Mouse (Mus musculus) lung, postnatal 4 days (tissue): ENCODE results near the gene Bach1.

Experiments used
- DNase-seq, 2 experiments: peaks; one replicate each; pipeline ENCODE4 v3.0.0; 2021

Bach1 gene

GRCm38 (mm10) chr16:87745192-87745945 lies 46.6 kb downstream of the Bach1 start:
- peak in 1 of 2 experiments; percentile 3 for DNase-seq

DNA sequence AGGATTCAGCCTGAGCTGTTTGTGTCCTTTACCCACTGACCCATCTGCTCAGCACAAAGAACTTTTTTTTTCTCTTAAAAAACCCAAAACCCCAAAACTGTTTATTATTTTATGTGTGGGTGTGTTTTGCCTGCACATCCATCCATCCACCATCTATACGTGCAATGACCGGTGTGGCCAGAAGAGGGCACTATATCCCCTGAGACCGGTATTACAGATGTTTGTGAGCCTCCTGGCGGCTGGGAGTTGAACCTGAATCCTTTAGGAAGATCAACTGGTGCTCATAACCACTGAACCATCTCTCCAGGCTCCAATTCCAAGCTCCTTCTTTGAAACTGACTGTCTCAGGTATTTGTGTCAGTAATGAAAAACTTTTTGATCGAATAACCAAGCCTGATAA lies 48.0 kb downstream of the Bach1 start:
- DNase-seq = peak; percentile 74 to 85

DNA sequence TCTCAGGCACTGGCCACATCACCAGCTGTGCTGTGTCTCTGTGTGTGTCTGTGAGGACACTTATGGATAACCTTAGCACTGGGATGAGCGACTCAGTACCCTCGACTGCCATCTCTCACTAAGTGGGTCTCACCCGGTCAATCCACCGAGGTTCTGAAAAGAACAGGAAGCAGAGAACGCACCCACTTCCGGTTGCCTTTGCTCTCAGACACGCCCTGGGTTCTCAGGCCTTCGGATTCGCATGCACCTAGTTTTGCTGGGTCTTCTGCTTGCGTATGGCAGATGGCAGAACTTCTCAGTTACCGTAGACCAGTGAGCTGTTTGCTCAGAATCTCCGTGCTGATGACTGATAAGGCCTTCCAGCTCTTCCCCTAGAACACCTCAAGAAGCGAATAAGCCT lies 52.5 kb downstream of the Bach1 start:
- DNase-seq = no peak

DNA sequence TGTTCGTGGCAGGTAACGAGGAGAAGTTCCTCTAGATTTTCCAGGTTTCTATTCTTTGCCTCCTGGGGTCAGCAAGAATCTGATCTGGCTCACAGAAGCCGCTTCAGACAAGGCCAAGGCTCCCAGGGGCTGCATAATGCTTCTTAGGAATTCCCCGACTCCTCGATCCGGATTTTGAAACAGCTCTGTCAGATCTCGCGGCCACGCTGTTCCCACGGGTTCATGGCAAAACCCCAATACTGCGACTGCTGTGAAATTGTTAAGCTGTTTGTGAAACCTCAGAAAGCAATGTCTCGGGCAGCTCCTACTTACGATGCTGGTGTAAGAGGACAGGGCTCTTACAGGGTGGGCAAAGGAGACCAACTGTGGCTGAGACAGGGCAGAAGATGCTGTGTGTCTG lies 53.7 kb downstream of the Bach1 start:
- peak in 1 of 2 experiments; percentile 34 for DNase-seq

DNA sequence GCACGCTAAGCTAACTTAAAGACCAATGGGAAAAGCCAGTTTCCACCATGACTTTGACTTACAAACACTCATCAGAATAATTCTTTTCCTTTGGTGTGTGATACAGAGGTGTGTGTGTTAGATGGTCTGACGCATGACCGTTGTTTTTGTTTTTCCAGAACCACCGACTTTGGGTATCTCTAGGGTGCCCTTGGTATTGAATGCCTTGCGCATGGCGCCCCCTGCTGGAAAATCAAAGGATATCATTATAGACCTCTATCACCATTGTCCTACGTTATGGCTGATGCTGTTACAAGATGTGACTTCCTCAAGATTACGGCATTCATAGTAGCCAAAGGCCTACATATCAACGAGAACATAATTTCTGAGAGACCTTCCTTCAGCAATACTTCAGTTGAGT lies 56.1 kb downstream of the Bach1 start:
- DNase-seq = peak; percentile 29 to 66

DNA sequence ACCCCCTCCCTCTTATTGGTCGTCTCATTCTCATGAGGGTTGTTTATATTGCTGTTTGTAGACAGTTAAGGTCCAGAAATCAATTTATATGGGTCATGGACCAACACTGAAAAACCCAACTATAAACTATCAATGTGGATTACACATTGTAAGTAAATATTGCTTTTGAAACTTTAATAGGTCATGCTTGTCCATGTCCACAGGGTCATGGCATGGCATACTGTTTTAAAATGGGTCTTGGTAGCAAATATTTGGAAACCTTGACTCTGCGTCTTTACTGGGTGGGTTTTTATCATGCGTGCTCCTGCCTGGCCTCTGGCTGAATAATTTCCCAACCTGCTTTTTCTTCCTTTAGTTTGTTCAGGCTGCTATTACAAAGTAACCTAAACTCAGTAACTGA lies 57.2 kb downstream of the Bach1 start:
- DNase-seq = no peak

DNA sequence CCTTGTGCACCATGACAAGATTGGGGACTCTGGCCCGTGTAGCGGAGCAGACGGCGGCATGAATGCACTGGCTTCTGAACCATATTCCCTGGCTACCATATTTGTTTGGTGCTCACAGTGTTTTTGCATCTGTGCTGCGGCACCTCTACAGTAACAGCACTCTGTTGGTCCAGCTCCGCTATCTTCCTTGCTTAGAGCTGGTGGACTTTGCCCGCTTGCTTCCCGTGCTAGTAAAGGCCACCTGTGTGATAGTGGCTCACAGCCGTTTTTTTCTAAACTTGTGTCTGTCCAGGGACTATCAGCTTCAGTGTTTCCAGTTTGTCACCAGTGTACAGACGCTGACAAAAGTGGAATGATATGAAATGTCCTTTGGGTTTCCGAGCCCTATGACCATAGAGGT lies 59.3 kb downstream of the Bach1 start:
- DNase-seq = no peak

DNA sequence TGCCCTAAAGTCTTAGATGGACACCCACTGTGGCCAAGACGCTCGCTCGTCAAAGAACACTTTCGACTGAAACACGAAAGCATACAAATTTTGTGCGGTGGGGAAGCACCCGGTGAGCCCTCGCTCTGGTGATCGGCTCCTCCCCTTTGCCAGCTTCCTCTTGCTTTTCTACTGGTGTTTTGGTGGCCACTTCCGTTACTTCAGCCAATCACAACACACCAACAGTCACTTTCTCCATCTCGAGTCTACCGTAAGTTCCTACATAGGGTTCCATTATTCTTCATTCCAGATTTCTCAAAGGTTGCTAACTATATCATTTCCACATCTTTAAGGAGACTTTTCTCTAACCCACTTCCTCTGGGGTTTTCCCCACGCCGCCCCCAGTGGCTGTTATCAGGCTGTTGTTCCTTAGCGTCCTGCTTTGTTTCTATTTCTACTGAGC lies 65.9 kb downstream of the Bach1 start:
- no peak for DNase-seq

GRCm38 (mm10) chr16:87765984-87766383 lies 67.2 kb downstream of the Bach1 start:
- no peak for DNase-seq

DNA sequence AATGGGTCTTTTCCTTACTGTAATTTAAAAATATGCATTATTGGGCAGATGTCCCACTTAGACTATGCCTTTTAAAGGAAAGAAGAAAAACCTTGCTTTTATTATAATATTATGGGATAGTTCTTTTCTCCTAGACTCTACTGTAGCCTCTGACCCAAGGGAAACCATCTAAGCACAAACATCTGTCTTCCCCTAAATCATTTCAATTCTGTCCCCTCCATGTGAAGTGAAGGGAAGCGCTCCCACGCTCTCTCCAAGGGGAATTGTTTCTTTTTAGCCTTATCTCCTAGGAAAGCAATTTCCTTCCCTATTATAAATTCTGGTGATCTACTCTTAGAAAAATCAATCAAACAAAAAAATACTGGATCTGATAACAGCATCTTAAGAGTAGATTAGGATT lies 71.8 kb downstream of the Bach1 start:
- no peak for DNase-seq

- no peak for DNase-seq
Observed at GRCm38 (mm10) chr16:87771926-87772325, 73.2 kb downstream of the Bach1 start.

- peak in 1 of 2 experiments; percentile 21 for DNase-seq
Observed at GRCm38 (mm10) chr16:87774398-87774797, 75.7 kb downstream of the Bach1 start.

DNA sequence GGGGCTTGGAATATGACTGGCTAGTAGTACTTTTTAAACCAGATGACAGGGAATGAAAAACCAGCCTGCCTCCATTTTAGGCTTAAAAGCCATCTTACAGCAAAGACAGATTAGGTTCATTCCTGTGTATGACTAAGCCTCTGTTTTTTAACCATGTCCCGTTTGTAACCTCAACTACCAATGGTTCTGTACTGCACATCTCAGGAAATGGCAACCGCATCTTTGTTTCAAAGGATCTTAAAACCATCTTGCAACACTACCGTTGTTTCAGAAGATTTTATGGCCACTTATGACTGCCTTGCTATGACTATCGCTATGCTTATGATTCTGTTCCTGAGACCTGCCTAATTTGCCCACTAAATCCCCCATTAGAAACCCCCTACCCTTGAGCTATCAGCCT lies 78.6 kb downstream of the Bach1 start:
- DNase-seq = no peak

GRCm38 (mm10) chr16:87781637-87782036 lies 82.9 kb downstream of the Bach1 start:
- DNase-seq = no peak
